Mouse (Mus musculus): Measurements from ENCODE around the gene Ddx23.

- no peak for TF ChIP-seq EP300 (IDR thresholded peaks at IDR 0.05; ENCODE audit: low read depth)
- TF ChIP-seq CTCF (IDR thresholded peaks at IDR 0.05; ENCODE audit: low read depth), result peak; percentile 83
These were observed 45.5 kb downstream of the Ddx23 start for GRCm38 (mm10) chr15:98617176-98617537.

Measured in heart, postnatal 0 days (tissue).